Mouse (Mus musculus) cerebellum, adult 11 months (tissue): ENCODE measurements at regions not wholly inside any gene's neighbourhood (a gene's known extent, or its start where the extent isn't known, plus 50 kb on each side); places are given as distances from the start of the nearest gene placed in this dataset.
A peak's percentile ranks its signal among the peaks of the same experiment; 100 is the strongest.

ENCODE experiments used
- DNase-seq: peaks from one replicate; pipeline ENCODE4 v3.0.0; 2022

DNA sequence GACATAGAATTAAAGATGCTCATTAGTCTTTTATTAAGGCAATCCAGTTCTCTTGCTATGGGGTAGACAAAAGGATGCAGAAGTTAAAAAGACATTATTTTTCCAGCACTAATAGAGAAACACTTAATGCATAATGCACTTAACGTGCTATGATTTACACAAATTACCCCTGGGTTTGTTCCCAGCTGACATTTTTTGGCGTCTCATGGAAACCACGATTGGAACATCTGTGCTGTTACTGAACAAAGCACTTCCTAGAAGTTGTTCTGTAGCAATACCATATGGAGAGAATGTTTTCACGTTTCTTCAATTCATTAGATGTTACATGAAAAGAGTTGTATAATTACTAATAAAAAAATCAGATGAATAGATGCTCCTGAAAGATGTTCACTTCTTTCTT, 635.2 kb downstream of the Gm597 start:
- DNase-seq = no peak

DNA sequence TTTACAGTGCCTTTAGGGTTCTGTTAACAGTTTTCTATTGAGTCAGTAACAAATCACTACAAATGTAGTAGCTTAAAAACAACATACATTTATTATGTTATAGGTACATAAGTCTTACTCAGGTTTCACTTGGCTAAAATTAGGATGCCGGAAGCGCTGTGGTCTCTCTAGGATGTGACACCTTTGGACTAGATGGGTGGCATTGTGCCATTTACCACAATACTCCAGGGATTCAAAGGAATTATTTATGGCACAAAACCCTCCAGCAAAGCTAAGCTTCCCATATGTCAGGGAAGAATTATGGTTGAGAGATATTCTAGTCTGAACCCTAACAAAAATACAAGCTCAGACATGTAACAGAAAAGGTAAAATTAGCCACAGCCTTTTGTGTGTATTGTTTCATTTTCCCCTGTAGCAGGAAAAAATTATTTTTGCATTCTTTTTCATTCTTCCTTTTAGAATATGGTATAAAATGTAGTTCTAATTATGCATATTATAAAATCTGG, 678.0 kb downstream of the Gm597 start:
- peak; percentile 37 for DNase-seq

- DNase-seq = no peak
Observed at GRCm38 (mm10) chr1:28084456-28084855, 695.6 kb downstream of the Gm597 start.

GRCm38 (mm10) chr1:28053980-28054379, 726.1 kb downstream of the Gm597 start:
- DNase-seq = no peak

GRCm38 (mm10) chr1:28047964-28048363, 732.1 kb downstream of the Gm597 start:
- DNase-seq = no peak

- DNase-seq = no peak
Observed at GRCm38 (mm10) chr1:28047379-28047778, 732.7 kb downstream of the Gm597 start.

DNA sequence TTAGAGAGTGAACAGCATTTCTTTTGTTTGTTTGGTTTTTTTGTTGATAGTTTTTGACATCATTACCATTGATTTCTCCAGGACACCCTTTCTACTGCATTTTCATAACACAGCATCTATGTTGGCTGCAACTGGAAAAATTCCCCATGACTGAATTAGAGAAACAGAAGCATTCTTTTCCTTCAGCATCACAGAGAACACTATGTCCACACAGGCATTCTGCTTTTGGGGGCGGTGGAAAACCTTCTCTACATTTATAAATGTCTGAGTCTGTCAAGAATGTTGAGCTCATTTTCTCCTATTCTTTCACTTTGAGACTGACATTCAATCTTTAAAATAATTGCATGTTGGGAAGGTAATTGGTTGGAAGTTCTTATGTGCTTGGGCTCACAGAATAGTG, 734.4 kb downstream of the Gm597 start:
- no peak for DNase-seq

DNA sequence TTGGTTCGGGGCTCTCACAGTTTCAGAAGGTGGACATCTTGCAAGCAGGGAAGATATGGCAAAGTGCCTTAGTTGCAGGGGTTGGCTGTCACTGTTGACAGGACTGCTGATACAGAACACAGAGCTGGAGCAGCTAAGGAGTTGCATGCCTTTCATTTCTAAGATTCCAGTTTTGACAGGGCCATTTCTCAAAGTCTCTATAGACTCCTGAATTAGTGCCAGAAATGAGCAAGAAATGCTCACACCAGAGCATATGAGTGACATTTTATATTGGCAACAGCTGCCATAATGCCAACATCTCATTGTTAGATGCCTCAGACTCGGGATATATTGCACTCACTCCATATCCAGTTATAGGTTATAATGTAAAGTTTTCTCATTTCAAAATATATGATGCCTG, 754.3 kb downstream of the Gm597 start:
- no peak for DNase-seq

- DNase-seq = no peak
Observed at GRCm38 (mm10) chr1:27998434-27998833, 781.6 kb downstream of the Gm597 start.

DNA sequence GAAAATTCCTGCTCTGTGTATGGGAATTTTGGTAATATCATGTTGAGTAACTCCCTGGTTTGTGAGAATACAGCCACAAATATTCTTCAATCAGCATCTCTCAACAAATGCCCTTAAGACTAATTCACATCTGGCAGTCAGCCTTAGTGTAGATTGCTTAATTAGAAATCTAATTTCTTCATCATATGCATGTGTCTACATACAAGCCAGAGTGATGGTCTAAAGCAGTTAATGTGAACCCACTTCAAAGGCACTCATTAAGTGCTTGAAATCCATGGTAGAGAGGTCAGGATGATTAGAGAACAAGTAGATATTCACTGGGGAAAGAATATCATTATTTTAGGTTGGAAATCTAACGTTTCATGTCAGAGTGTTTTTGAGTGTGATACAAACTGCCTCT, 816.7 kb downstream of the Gm597 start:
- DNase-seq = no peak
